Mouse (Mus musculus): ENCODE measurements around the gene Clta. TPM values are rescaled to one million over a fixed set of nuclear protein-coding genes. Genes with fewer than 3 reads are reported as not detected.
A peak's percentile ranks its signal among the peaks of the same experiment; 100 is the strongest.

Clta gene
- polyA plus RNA-seq, 1 experiment: 273 TPM

DNA sequence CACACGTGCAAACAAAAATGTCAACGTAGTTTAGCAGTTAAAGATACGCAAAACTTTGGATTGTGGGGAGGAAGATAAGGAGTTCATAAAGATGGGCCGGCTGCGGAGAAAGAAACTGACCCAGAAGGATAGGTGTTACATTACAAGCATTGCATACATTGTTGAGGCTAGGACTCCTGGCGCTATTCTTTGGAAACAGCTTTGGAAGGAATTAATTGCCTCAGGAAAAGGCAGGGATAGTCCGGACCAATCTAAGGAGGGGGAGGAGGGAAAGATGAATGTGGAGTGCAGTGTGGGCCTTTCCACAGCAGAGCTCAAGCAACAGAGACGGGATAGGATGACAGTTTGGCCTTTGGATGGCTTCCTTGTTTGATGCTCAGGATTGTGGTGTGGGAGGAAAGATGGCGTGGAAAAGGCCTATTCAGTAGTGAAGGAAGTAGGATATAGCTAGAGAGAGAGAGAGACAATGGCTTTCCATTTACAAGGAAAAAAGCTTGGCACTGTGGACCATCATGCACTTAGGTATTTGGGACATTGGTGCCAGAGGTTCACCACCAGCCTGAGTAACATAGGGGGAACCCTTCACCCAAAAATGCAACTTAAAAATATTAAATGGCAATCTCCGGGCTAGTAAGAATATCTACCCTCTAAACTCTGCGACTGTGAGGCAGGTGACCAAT is 9.3 kb downstream of the Clta start:
- H3K79me2 ChIP-seq (ENCODE audit: control insufficient read depth, insufficient read depth): peaks cover 60% of the 10 kb centered on the region
- peak overlapping the region; percentile 87 for H3ac ChIP-seq (ENCODE audit: control insufficient read depth, insufficient read length)
- H3K27me3 ChIP-seq (ENCODE audit: control insufficient read depth, insufficient read depth, insufficient read length): no peaks in the 10 kb centered on the region
- TF ChIP-seq TCF3 (IDR thresholded peaks at IDR 0.05; ENCODE audit: insufficient read length, low read depth) (no peak), MAX (IDR thresholded peaks at IDR 0.05; ENCODE audit: low read depth) (no peak), MYOG (IDR thresholded peaks at IDR 0.05; ENCODE audit: control insufficient read depth in 1 of 3, insufficient read depth in 1 of 3, insufficient read length in 2 of 3, low read depth in 2 of 3) (no peak), TCF12 (IDR thresholded peaks at IDR 0.05; ENCODE audit: insufficient read depth, poor library complexity, severe bottlenecking) (no peak), POLR2AphosphoS2 (IDR thresholded peaks at IDR 0.05; ENCODE audit: insufficient read length, low read depth) (no peak), POLR2A (IDR thresholded peaks at IDR 0.05; ENCODE audit: insufficient read length, low read depth) (no peak), CEBPB (IDR thresholded peaks at IDR 0.05; ENCODE audit: insufficient read depth, poor library complexity, severe bottlenecking) (no peak), E2F4 (IDR thresholded peaks at IDR 0.05; ENCODE audit: insufficient read depth) (no peak), USF1 (IDR thresholded peaks at IDR 0.05; ENCODE audit: low read depth) (no peak), MYOD1 (IDR thresholded peaks at IDR 0.05; ENCODE audit: control insufficient read depth in 1 of 3, insufficient read length in 2 of 3, low read depth in 2 of 3) (no peak), REST (IDR thresholded peaks at IDR 0.05; ENCODE audit: insufficient read depth, insufficient read length) (no peak), SRF (IDR thresholded peaks at IDR 0.05; ENCODE audit: control insufficient read depth, insufficient read length, low read depth) (no peak)
- H3K36me3 ChIP-seq (ENCODE audit: control insufficient read depth, insufficient read depth): peaks cover 2% of the 10 kb centered on the region
- peak overlapping the region; percentile 98 for H3K4me2 ChIP-seq (ENCODE audit: low read depth)
- H3K4me3 ChIP-seq: peak overlapping the region; percentile 83

GRCm38 (mm10) chr4:44016071-44016470 is 11.8 kb downstream of the Clta start:
- Histone ChIP-seq H3K79me2 (ENCODE audit: control insufficient read depth, insufficient read depth) (peaks cover 82% of the 10 kb centered on the region), H3K4me2 (ENCODE audit: low read depth) (peak overlapping the region; percentile 31), H3ac (ENCODE audit: control insufficient read depth, insufficient read length) (no peak overlapping the region), H3K4me3 (no peak overlapping the region), H3K27me3 (ENCODE audit: control insufficient read depth, insufficient read depth, insufficient read length) (no peaks in the 10 kb centered on the region), H3K36me3 (ENCODE audit: control insufficient read depth, insufficient read depth) (peaks cover 23% of the 10 kb centered on the region)
- no peak for TF ChIP-seq MAX (IDR thresholded peaks at IDR 0.05; ENCODE audit: low read depth)
- no peak for TF ChIP-seq CEBPB (IDR thresholded peaks at IDR 0.05; ENCODE audit: insufficient read depth, poor library complexity, severe bottlenecking)
- TF ChIP-seq MYOD1 (IDR thresholded peaks at IDR 0.05; ENCODE audit: control insufficient read depth in 1 of 3, insufficient read length in 2 of 3, low read depth in 2 of 3): no peak
- TF ChIP-seq POLR2A (IDR thresholded peaks at IDR 0.05; ENCODE audit: insufficient read length, low read depth): no peak
- TF ChIP-seq REST (IDR thresholded peaks at IDR 0.05; ENCODE audit: insufficient read depth, insufficient read length): no peak
- no peak for TF ChIP-seq E2F4 (IDR thresholded peaks at IDR 0.05; ENCODE audit: insufficient read depth)
- no peak for TF ChIP-seq TCF3 (IDR thresholded peaks at IDR 0.05; ENCODE audit: insufficient read length, low read depth)

DNA sequence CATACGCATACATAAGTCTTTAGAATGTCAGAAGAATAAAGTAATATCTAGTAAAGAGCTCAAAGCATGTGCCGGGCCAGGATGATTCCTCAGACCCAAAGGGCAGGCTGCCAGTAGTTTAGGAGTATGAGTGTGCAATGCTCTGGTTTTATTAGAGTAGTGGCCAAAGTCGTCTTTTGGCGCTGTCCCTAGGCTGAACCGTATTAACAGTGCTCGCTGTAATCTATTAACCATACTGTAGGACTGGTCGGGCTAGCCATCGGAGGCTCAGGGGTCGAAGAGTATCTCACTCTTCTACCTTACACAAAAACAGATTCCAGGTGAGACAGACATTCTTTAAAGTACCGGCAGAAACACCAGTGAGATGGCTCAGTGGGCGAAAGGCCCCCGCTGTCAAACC is 12.5 kb downstream of the Clta start:
- H3K79me2 ChIP-seq (ENCODE audit: control insufficient read depth, insufficient read depth): peaks cover 89% of the 10 kb centered on the region
- H3K36me3 ChIP-seq (ENCODE audit: control insufficient read depth, insufficient read depth): peaks cover 29% of the 10 kb centered on the region
- no peak overlapping the region for H3K4me3 ChIP-seq
- H3K27me3 ChIP-seq (ENCODE audit: control insufficient read depth, insufficient read depth, insufficient read length): no peaks in the 10 kb centered on the region
- H3ac ChIP-seq (ENCODE audit: control insufficient read depth, insufficient read length): no peak overlapping the region
- TF ChIP-seq MYOG (IDR thresholded peaks at IDR 0.05; ENCODE audit: control insufficient read depth in 1 of 3, insufficient read depth in 1 of 3, insufficient read length in 2 of 3, low read depth in 2 of 3): no peak
- no peak for TF ChIP-seq POLR2A (IDR thresholded peaks at IDR 0.05; ENCODE audit: insufficient read length, low read depth)
- TF ChIP-seq POLR2AphosphoS2 (IDR thresholded peaks at IDR 0.05; ENCODE audit: insufficient read length, low read depth): no peak
- TF ChIP-seq CEBPB (IDR thresholded peaks at IDR 0.05; ENCODE audit: insufficient read depth, poor library complexity, severe bottlenecking): no peak
- TF ChIP-seq E2F4 (IDR thresholded peaks at IDR 0.05; ENCODE audit: insufficient read depth): no peak
- TF ChIP-seq TCF12 (IDR thresholded peaks at IDR 0.05; ENCODE audit: insufficient read depth, poor library complexity, severe bottlenecking): no peak
- no peak for TF ChIP-seq TCF3 (IDR thresholded peaks at IDR 0.05; ENCODE audit: insufficient read length, low read depth)
- TF ChIP-seq REST (IDR thresholded peaks at IDR 0.05; ENCODE audit: insufficient read depth, insufficient read length): no peak
- TF ChIP-seq MYOD1 (IDR thresholded peaks at IDR 0.05; ENCODE audit: control insufficient read depth in 1 of 3, insufficient read length in 2 of 3, low read depth in 2 of 3): no peak
- no peak for TF ChIP-seq MAX (IDR thresholded peaks at IDR 0.05; ENCODE audit: low read depth)
- TF ChIP-seq USF1 (IDR thresholded peaks at IDR 0.05; ENCODE audit: low read depth): no peak
- TF ChIP-seq SRF (IDR thresholded peaks at IDR 0.05; ENCODE audit: control insufficient read depth, insufficient read length, low read depth): no peak
- H3K4me2 ChIP-seq (ENCODE audit: low read depth): no peak overlapping the region

DNA sequence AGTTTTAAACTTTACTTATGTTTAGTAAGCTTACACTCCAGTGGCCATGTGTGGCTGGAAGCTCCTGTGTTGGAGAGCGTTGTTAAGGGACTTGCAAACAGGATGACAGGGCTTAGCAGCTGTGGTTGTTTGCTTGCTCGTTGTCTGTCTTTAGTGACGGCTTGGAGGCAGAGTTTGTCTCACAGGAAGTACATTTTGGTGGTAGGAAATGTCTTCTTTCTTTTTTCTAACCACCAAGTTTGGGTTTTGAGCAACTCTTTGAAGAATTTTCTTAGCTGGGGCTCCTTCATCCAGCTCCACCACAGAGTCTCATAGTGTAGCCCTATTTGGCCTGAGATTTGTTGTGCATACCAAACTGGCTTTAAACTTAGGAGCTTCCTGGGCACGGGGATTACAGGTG is 18.1 kb downstream of the Clta start:
- Histone ChIP-seq H3K79me2 (ENCODE audit: control insufficient read depth, insufficient read depth) (peaks cover 70% of the 10 kb centered on the region), H3K36me3 (ENCODE audit: control insufficient read depth, insufficient read depth) (peaks cover 56% of the 10 kb centered on the region), H3K4me3 (no peak overlapping the region), H3K4me2 (ENCODE audit: low read depth) (no peak overlapping the region), H3ac (ENCODE audit: control insufficient read depth, insufficient read length) (no peak overlapping the region), H3K27me3 (ENCODE audit: control insufficient read depth, insufficient read depth, insufficient read length) (no peaks in the 10 kb centered on the region)
- no peak for TF ChIP-seq MYOG (IDR thresholded peaks at IDR 0.05; ENCODE audit: control insufficient read depth in 1 of 3, insufficient read depth in 1 of 3, insufficient read length in 2 of 3, low read depth in 2 of 3)
- no peak for TF ChIP-seq E2F4 (IDR thresholded peaks at IDR 0.05; ENCODE audit: insufficient read depth)
- TF ChIP-seq MAX (IDR thresholded peaks at IDR 0.05; ENCODE audit: low read depth): no peak
- no peak for TF ChIP-seq SRF (IDR thresholded peaks at IDR 0.05; ENCODE audit: control insufficient read depth, insufficient read length, low read depth)
- TF ChIP-seq MYOD1 (IDR thresholded peaks at IDR 0.05; ENCODE audit: control insufficient read depth in 1 of 3, insufficient read length in 2 of 3, low read depth in 2 of 3): no peak
- no peak for TF ChIP-seq TCF3 (IDR thresholded peaks at IDR 0.05; ENCODE audit: insufficient read length, low read depth)
- TF ChIP-seq USF1 (IDR thresholded peaks at IDR 0.05; ENCODE audit: low read depth): no peak
- no peak for TF ChIP-seq POLR2AphosphoS2 (IDR thresholded peaks at IDR 0.05; ENCODE audit: insufficient read length, low read depth)
- no peak for TF ChIP-seq POLR2A (IDR thresholded peaks at IDR 0.05; ENCODE audit: insufficient read length, low read depth)
- no peak for TF ChIP-seq TCF12 (IDR thresholded peaks at IDR 0.05; ENCODE audit: insufficient read depth, poor library complexity, severe bottlenecking)
- TF ChIP-seq REST (IDR thresholded peaks at IDR 0.05; ENCODE audit: insufficient read depth, insufficient read length): no peak
- TF ChIP-seq CEBPB (IDR thresholded peaks at IDR 0.05; ENCODE audit: insufficient read depth, poor library complexity, severe bottlenecking): no peak
